Mouse (Mus musculus) embryonic facial prominence, embryonic 11.5 days (tissue): ENCODE results near the gene Ralgps2. TPM values are rescaled to one million over a fixed set of nuclear protein-coding genes. Genes with fewer than 3 reads are reported as not detected.

Experiments
- ATAC-seq: fragments of 200-750 bp; cut with Nextera tagmentation; replicated peaks from 2 replicates; pipeline ENCODE4 v1.8.0; 2017; ENCODE audit warnings: low read depth; ENCODE audit not compliant: insufficient number of reproducible peaks, low FRiP score, low TSS enrichment
- DNase-seq: peaks from one replicate; pipeline ENCODE4 v3.0.0-alpha.2; 2015; ENCODE audit warnings: low spot score
- H3K27ac ChIP-seq: fragments of 300-500 bp; sonication (generic); replicated peaks from 2 replicates; pipeline ENCODE4 v1.5.1; 2014; ENCODE audit warnings: mild to moderate bottlenecking, low read depth, low read length, control low read depth
- H3K27me3 ChIP-seq: fragments of 300-500 bp; sonication (generic); 2 replicates; pipeline ENCODE4 v1.6.1; 2014; ENCODE audit warnings: mild to moderate bottlenecking, low read length, moderate library complexity, mixed read lengths; ENCODE audit not compliant: control insufficient read depth, insufficient read depth
- H3K36me3 ChIP-seq: fragments of 300-500 bp; sonication (generic); replicated peaks from 2 replicates; pipeline ENCODE4 v1.6.1; 2014; ENCODE audit warnings: low read depth, mild to moderate bottlenecking, low read length, moderate library complexity, mixed read lengths; ENCODE audit not compliant: control insufficient read depth, insufficient read depth
- H3K4me1 ChIP-seq: fragments of 300-500 bp; sonication (generic); 2 replicates; pipeline ENCODE4 v1.6.1; 2014; ENCODE audit warnings: low read length, mixed read lengths; ENCODE audit not compliant: control insufficient read depth, insufficient read depth
- H3K4me2 ChIP-seq: fragments of 300-500 bp; sonication (generic); 2 replicates; pipeline ENCODE4 v1.6.1; 2014; ENCODE audit warnings: low read depth, mild to moderate bottlenecking, control low read depth, low read length, moderate library complexity
- H3K4me3 ChIP-seq: fragments of 300-500 bp; sonication (generic); 2 replicates; pipeline ENCODE4 v1.5.1; 2014; ENCODE audit warnings: low read depth, low read length, control low read depth
- H3K9ac ChIP-seq: fragments of 300-500 bp; sonication (generic); replicated peaks from 2 replicates; pipeline ENCODE4 v1.6.1; 2014; ENCODE audit warnings: mild to moderate bottlenecking, control low read depth, low read length
- H3K9me3 ChIP-seq: fragments of 300-500 bp; sonication (generic); replicated peaks from 2 replicates; pipeline ENCODE4 v1.6.1; 2016; ENCODE audit warnings: mild to moderate bottlenecking, low read length, inconsistent platforms, mixed read lengths; ENCODE audit not compliant: control insufficient read depth
- WGBS: fragments of 180-500 bp; shearing (Covaris S2); extraction: QIAGEN DNeasy Blood & Tissue Kit; methylation state at CpG from one replicate; pipeline ENCODE4 v1.1.7; 2014; 5-methylcytosine and 5-hydroxymethylcytosine counted together
- polyA plus RNA-seq: library from polyadenylated mRNA; unstranded; fragments of >200 nt; fragmentation: Nextera tagmentation; extraction: Ambion mirVana; gene quantifications from 2 replicates; pipeline ENCODE4 v1.2.1, GENCODE M21; 2014

The Ralgps2 gene
- polyA plus RNA-seq, 1 experiment from 2014 or later: 76.1 TPM

DNA sequence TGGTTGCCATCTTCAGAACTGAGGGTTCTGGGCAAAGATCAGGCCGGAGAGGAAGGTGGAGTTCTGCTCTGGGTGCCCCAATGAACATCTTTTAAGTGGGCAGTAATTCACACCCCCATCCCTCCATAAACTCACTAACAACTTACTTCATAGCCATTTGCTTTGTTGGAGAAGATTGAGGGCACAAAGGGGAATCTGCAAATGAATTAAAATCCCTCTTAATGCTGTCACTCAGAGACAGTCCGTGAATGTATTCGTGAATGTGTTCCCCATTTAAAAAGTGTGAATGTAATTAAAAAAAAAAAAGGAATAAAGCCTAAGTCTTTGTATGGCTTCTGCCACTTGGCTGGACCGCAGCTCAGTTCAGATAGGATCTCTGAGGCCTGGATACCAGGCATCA, 159.8 kb downstream of the Ralgps2 start:
- peaks cover 7% of the 10 kb centered on the region for H3K4me1 ChIP-seq
- DNase-seq: no peak
- H3K27ac ChIP-seq: no peak overlapping the region
- no peaks in the 10 kb centered on the region for H3K36me3 ChIP-seq
- H3K9ac ChIP-seq: no peak overlapping the region
- H3K27me3 ChIP-seq: no peaks in the 10 kb centered on the region
- no peak overlapping the region for H3K4me2 ChIP-seq
- WGBS: 74% methylated on average over 4 of the region's 4 CpGs
- ATAC-seq: no peak
- no peaks in the 10 kb centered on the region for H3K9me3 ChIP-seq
- H3K4me3 ChIP-seq: no peak overlapping the region

DNA sequence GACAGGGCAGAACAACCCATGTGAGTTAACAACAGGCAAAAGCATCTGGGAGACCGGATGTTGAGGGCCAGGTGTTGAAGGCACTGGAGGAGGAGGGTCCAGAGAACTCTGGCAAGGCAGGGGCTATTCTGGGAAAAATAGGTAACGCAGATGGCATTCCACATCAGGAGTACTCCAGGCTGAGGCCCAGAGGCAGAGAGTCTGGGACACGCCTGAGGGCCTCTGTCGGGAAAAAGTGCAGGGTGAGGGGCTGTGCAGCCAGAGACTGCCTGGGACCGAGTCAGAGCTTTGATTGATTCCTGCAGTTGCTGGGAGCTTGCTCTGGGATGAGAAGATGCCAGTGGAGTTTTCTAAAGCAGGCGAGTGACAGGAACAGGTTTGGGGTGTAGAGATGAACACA, 160.4 kb downstream of the Ralgps2 start:
- H3K27ac ChIP-seq: no peak overlapping the region
- 31% methylated on average over 6 of the region's 6 CpGs for WGBS
- no peak overlapping the region for H3K9ac ChIP-seq
- H3K27me3 ChIP-seq: no peaks in the 10 kb centered on the region
- no peak overlapping the region for H3K4me3 ChIP-seq
- DNase-seq (no peak), ATAC-seq (no peak; the same call in 1 of the 2 replicates)
- H3K4me1 ChIP-seq: peaks cover 7% of the 10 kb centered on the region
- H3K9me3 ChIP-seq: no peaks in the 10 kb centered on the region
- no peak overlapping the region for H3K4me2 ChIP-seq
- H3K36me3 ChIP-seq: no peaks in the 10 kb centered on the region

DNA sequence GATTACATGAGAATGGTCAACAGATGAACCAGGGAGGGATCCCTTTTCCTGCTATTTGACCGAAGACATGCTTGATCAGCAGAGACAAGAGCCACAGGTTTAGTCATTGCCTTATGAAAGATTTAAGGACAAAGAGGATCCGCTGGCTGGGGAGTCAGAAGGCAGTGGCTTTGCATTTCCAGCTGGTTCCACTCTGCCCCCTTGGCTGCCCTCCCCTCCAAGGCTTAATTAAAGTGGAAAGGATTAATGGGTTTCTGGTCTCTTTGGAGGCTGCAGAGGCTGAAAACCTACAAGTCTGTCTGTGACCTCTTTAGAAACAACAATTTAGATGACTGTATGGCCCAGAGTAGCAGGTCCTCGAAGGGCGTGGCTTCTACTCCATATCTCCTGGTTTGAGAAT, 161.5 kb downstream of the Ralgps2 start:
- ATAC-seq (no peak), DNase-seq (no peak)
- Histone ChIP-seq H3K9me3 (no peaks in the 10 kb centered on the region), H3K36me3 (no peaks in the 10 kb centered on the region), H3K27me3 (no peaks in the 10 kb centered on the region), H3K9ac (no peak overlapping the region), H3K4me2 (no peak overlapping the region), H3K4me3 (no peak overlapping the region), H3K27ac (no peak overlapping the region), H3K4me1 (peaks cover 7% of the 10 kb centered on the region)
- 85% methylated on average over 4 of the region's 4 CpGs for WGBS

DNA sequence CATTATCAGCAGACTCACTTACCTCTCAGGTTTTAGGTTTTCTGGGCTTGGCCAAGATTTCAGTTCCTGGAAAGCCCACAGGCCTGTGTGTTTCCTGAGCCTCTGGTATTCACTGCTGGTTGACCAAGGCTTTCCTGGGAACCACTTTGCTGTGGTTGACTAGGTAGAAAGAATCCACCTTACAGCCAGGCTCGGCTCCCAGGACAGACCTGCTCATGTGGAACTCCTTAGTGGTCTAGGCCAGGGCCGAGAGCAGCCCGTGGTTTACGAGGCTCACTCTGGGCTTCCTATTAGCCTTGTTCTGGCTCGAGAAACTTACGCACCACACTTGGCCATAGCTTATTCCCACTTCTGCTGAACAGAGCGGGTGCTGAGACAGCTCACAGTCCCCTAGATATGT, 163.4 kb downstream of the Ralgps2 start:
- Histone ChIP-seq H3K27me3 (no peaks in the 10 kb centered on the region), H3K36me3 (no peaks in the 10 kb centered on the region), H3K9me3 (no peaks in the 10 kb centered on the region), H3K4me1 (no peaks in the 10 kb centered on the region), H3K27ac (no peak overlapping the region), H3K4me3 (no peak overlapping the region), H3K4me2 (no peak overlapping the region), H3K9ac (no peak overlapping the region)
- no peak for ATAC-seq
- 93% methylated on average over 7 of the region's 7 CpGs for WGBS
- DNase-seq: no peak

DNA sequence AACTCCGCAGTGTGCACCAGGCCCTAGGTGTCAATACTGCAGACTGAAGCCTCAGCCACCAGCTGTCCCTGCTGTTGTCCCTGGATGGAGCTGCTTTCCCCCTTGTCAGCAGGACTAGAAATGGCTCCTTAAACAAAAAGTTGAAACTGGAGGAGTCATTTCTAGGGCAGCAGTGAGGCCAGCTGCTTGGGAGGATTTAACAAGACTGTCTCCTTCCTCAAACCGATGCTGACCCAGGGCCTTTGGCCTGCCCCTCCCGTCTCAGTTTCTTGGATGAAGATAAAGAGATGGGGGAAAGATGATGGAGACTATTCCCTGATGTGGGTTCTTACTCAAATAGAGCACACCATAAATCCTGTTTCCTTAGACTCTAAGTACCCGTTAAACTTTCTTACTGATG, 164.2 kb downstream of the Ralgps2 start:
- Histone ChIP-seq H3K9ac (no peak overlapping the region), H3K4me2 (no peak overlapping the region), H3K4me3 (no peak overlapping the region), H3K9me3 (no peaks in the 10 kb centered on the region), H3K4me1 (no peaks in the 10 kb centered on the region), H3K36me3 (no peaks in the 10 kb centered on the region), H3K27me3 (no peaks in the 10 kb centered on the region), H3K27ac (no peak overlapping the region)
- no peak for DNase-seq
- ATAC-seq: no peak
- 86% methylated on average over 4 of the region's 4 CpGs for WGBS

DNA sequence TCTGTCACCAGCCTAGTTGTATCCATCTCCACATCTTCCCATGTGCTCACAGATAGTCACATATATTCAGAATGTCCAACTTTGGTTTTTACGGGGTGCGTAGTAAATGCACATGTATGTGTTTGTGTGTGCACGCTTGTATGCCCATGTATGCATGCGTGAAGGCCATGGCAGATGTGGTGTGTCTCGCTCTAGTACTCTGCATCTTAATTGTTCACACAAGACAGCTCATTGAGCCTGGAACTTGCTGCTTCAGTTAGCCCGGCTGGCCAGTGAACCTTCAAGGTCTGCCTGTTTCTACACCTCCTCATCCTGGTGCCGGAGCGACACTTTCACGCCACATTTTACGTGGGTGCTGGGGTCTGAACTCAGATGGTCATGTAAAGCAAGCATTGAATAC, 168.6 kb downstream of the Ralgps2 start:
- H3K36me3 ChIP-seq: no peaks in the 10 kb centered on the region
- no peak overlapping the region for H3K4me3 ChIP-seq
- no peaks in the 10 kb centered on the region for H3K27me3 ChIP-seq
- H3K4me1 ChIP-seq: no peaks in the 10 kb centered on the region; the same call in 1 of the 2 replicates
- ATAC-seq: no peak
- H3K9me3 ChIP-seq: 0 out of 2 replicates have a peak, but pooled peaks cover 4% of the 10 kb centered on the region
- no peak overlapping the region for H3K9ac ChIP-seq
- WGBS: 94% methylated on average over 10 of the region's 10 CpGs
- no peak overlapping the region for H3K4me2 ChIP-seq
- DNase-seq: no peak
- H3K27ac ChIP-seq: no peak overlapping the region

DNA sequence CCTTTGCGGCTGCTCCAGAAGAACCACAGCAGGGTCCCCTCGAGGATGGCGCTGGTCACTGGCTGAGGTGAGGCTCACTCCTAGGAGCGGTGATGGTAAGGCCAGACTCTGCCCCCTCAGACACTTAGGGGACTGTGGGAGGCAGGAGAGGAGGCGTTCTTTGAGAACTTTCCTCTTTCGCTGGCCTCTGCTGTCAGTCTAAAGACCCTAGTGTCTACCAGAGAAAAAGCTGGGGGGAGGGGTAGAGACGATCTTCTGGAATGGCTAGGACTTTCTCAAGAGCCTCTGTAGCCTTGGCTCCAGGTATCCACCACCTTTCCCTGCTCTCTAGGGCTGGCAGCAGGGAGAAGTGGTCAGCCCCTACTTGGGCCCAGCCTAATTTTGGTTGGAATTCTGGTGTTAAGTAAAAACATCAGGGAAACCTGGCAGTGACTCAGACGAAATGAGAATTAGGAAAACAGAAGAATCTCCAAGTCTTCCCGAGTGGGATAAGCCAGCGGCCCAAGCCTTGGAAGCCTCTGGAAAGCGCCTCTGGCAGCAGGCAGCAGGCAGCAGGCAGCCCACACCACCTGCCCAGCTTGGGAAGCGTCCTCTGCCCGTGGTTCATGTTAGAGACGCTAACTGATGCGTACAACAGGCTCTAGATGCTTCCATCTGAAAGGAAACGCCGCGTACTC, 169.7 kb downstream of the Ralgps2 start:
- 0 out of 2 replicates have a peak, but pooled peaks cover 4% of the 10 kb centered on the region for H3K9me3 ChIP-seq
- H3K4me3 ChIP-seq: no peak overlapping the region
- H3K9ac ChIP-seq: no peak overlapping the region
- DNase-seq: no peak
- no peak overlapping the region for H3K27ac ChIP-seq
- H3K4me2 ChIP-seq: no peak overlapping the region
- no peaks in the 10 kb centered on the region; the same call in 1 of the 2 replicates for H3K4me1 ChIP-seq
- no peaks in the 10 kb centered on the region for H3K27me3 ChIP-seq
- 76% methylated on average over 18 of the region's 18 CpGs for WGBS
- H3K36me3 ChIP-seq: no peaks in the 10 kb centered on the region
- no peak; the same call in 1 of the 2 replicates for ATAC-seq

DNA sequence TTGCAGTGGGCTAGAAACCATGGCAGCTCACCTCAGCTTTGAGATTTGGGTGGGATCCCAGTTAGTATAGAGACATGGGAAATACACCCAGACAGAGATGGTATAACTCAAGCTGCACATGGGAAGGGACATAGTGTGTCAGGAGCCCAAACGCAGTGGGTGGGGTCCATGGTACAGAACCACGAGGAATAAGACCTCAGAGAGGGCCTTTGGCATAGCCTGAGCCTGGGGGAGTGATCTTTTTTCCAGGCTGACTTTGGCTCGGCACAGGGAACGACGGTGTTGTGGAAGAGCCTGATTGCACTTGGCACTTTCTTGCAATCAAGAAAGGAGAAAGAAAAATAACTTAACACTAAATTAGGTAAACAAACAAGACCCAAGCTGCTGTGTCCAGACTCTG, 170.3 kb downstream of the Ralgps2 start:
- DNase-seq (no peak), ATAC-seq (no peak)
- no peak overlapping the region for H3K4me2 ChIP-seq
- 0 out of 2 replicates have a peak, but pooled peaks cover 4% of the 10 kb centered on the region for H3K9me3 ChIP-seq
- no peaks in the 10 kb centered on the region; the same call in 1 of the 2 replicates for H3K4me1 ChIP-seq
- no peak overlapping the region for H3K27ac ChIP-seq
- H3K9ac ChIP-seq: no peak overlapping the region
- H3K4me3 ChIP-seq: no peak overlapping the region
- 59% methylated on average over 5 of the region's 5 CpGs for WGBS
- H3K27me3 ChIP-seq: no peaks in the 10 kb centered on the region
- no peaks in the 10 kb centered on the region for H3K36me3 ChIP-seq
